ENCODE assay signal across 1 mouse cellular context in the genomic region with DNA sequence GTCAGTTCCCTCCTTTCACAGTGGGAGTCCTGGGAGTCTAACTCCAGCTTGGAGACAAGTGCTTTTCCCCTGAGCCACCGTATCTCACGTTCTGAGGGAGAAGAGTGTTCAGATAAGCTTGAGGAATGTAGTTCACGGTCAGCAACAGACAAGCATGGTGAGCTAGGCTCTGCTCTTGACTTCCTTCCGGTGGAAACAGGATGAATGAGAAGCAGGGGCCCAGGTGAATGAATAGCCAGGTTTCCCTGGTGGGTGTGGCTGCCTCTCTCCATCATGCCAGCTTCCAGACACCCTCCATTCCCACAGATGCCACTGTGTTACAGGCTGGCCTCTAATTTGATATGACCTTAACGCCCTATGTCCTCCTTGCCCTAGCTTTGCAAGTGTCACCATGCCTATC.
TF ChIP-seq lines count a peak whose summit lies in the region.

No protein-coding gene starts in this region.

TF ChIP-seq in MEL, 35 proteins besides CTCF, POLR2A, EP300 and RAD21:
- TF ChIP-seq RCOR1 (IDR thresholded peaks at IDR 0.05; ENCODE audit: low read depth, low read length) (peak; percentile 19; the same call in 1 of the 2 replicates), POLR2AphosphoS5 (IDR thresholded peaks at IDR 0.05; ENCODE audit: borderline replicate concordance, low read depth, low read length) (no peak), ZNF384 (IDR thresholded peaks at IDR 0.05; ENCODE audit: low read depth, low read length) (no peak), SIN3A (IDR thresholded peaks at IDR 0.05; ENCODE audit: low read length) (peak; percentile 15; the same call in 1 of the 2 replicates), ZKSCAN1 (IDR thresholded peaks at IDR 0.05; ENCODE audit: low read depth, low read length) (no peak), GATA1 (IDR thresholded peaks at IDR 0.05; ENCODE audit: low read depth, low read length) (0 out of 2 replicates have a peak, but pooled peaks have one; percentile 35), NRF1 (IDR thresholded peaks at IDR 0.05; ENCODE audit: insufficient read depth, low read depth, low read length, poor library complexity, severe bottlenecking) (no peak), TBP (IDR thresholded peaks at IDR 0.05; ENCODE audit: low read depth, low read length) (no peak), BHLHE40 (IDR thresholded peaks at IDR 0.05; ENCODE audit: borderline replicate concordance, low read depth, low read length) (peak; percentile 64; the same call in 1 of the 2 replicates), MAFK (IDR thresholded peaks at IDR 0.05; ENCODE audit: borderline replicate concordance, low read depth, low read length) (no peak), MYB (IDR thresholded peaks at IDR 0.05; ENCODE audit: low read depth, low read length) (no peak), HCFC1 (IDR thresholded peaks at IDR 0.05; ENCODE audit: low read depth, low read length) (0 out of 2 replicates have a peak, but pooled peaks have one; percentile 37)
TF ChIP-seq in MEL: peak in this region for 5.
